Mouse (Mus musculus) kidney, postnatal 0 days (tissue): ENCODE data around the gene Rab27a. TPM values are rescaled to one million over a fixed set of nuclear protein-coding genes. Genes with fewer than 3 reads are reported as not detected.

Experiments used
- ATAC-seq: fragments of 200-750 bp; cut with Nextera tagmentation; replicated peaks from 2 replicates; pipeline ENCODE4 v1.8.0; 2017; ENCODE audit warnings: low read depth, moderate number of reproducible peaks, moderate TSS enrichment, moderate library complexity; ENCODE audit not compliant: low FRiP score
- DNase-seq: peaks from one replicate; pipeline ENCODE4 v3.0.0-alpha.2; 2016; ENCODE audit warnings: low spot score
- H3K27ac ChIP-seq: fragments of 300-500 bp; sonication (generic); 2 replicates; pipeline ENCODE4 v1.5.1; 2014; ENCODE audit warnings: mild to moderate bottlenecking
- H3K27me3 ChIP-seq: fragments of 300-500 bp; sonication (generic); 2 replicates; pipeline ENCODE4 v1.6.1; 2014; ENCODE audit warnings: low read length, mixed read lengths; ENCODE audit not compliant: insufficient read depth
- H3K36me3 ChIP-seq: fragments of 300-500 bp; sonication (generic); 2 replicates; pipeline ENCODE4 v1.6.1; 2014; ENCODE audit warnings: low read length, mixed read lengths; ENCODE audit not compliant: insufficient read depth
- H3K4me1 ChIP-seq: fragments of 300-500 bp; sonication (generic); replicated peaks from 2 replicates; pipeline ENCODE4 v1.6.1; 2014; ENCODE audit warnings: antibody characterized with exemption, low read length, mixed read lengths; ENCODE audit not compliant: insufficient read depth
- H3K4me2 ChIP-seq: fragments of 300-500 bp; sonication (generic); 2 replicates; pipeline ENCODE4 v1.6.1; 2014; ENCODE audit warnings: mild to moderate bottlenecking, low read length, moderate library complexity, mixed read lengths
- H3K4me3 ChIP-seq: fragments of 300-500 bp; sonication (generic); replicated peaks from 2 replicates; pipeline ENCODE4 v1.5.1; 2014; ENCODE audit warnings: low read depth, low read length
- H3K9ac ChIP-seq: fragments of 300-500 bp; sonication (generic); 2 replicates; pipeline ENCODE4 v1.6.1; 2014; ENCODE audit warnings: low read depth, low read length
- H3K9me3 ChIP-seq: fragments of 300-500 bp; sonication (generic); replicated peaks from 2 replicates; pipeline ENCODE4 v1.6.1; 2016; ENCODE audit warnings: low read length, inconsistent platforms, mixed read lengths
- CTCF ChIP-seq: IDR thresholded peaks from 2 replicates; pipeline ENCODE4 v1.5.1; 2016; ENCODE audit warnings: antibody characterized with exemption, low read depth, mild to moderate bottlenecking, moderate library complexity
- WGBS: fragments of 180-500 bp; shearing (Covaris S2); extraction: QIAGEN DNeasy Blood & Tissue Kit; methylation state at CpG from one replicate; pipeline ENCODE4 v1.1.7; 2014; 5-methylcytosine and 5-hydroxymethylcytosine counted together
- polyA plus RNA-seq: library from polyadenylated mRNA; unstranded; fragments of >200 nt; fragmentation: Nextera tagmentation; extraction: Ambion mirVana; gene quantifications from 2 replicates; pipeline ENCODE4 v1.2.1, GENCODE M21; 2015

The Rab27a gene
- polyA plus RNA-seq, 1 experiment from 2014 or later: 8.9 TPM

- Histone ChIP-seq H3K27me3 (no peaks in the 10 kb centered on the region), H3K36me3 (no peaks in the 10 kb centered on the region), H3K9ac (no peak overlapping the region), H3K27ac (no peak overlapping the region), H3K4me2 (no peak overlapping the region), H3K4me1 (no peaks in the 10 kb centered on the region), H3K9me3 (no peaks in the 10 kb centered on the region), H3K4me3 (no peak overlapping the region)
- ATAC-seq (no peak; the same call in 1 of the 2 replicates), DNase-seq (peak; percentile 46)
- 29% methylated on average over 17 of the region's 17 CpGs for WGBS
- no peak for TF ChIP-seq CTCF
Measured at GRCm38 (mm10) chr9:73094580-73094979, 49.9 kb downstream of the Rab27a start.

- no peaks in the 10 kb centered on the region for H3K36me3 ChIP-seq
- ATAC-seq (no peak), DNase-seq (no peak)
- H3K4me2 ChIP-seq: no peak overlapping the region
- H3K27ac ChIP-seq: no peak overlapping the region
- no peak overlapping the region for H3K9ac ChIP-seq
- H3K9me3 ChIP-seq: no peaks in the 10 kb centered on the region
- H3K4me1 ChIP-seq: no peaks in the 10 kb centered on the region
- H3K27me3 ChIP-seq: no peaks in the 10 kb centered on the region
- TF ChIP-seq CTCF: no peak
- no peak overlapping the region for H3K4me3 ChIP-seq
- 84% methylated on average over 2 of the region's 2 CpGs for WGBS
Measured at GRCm38 (mm10) chr9:73097898-73098297, 53.2 kb downstream of the Rab27a start.

- no peak for TF ChIP-seq CTCF
Measured at GRCm38 (mm10) chr9:73101536-73101935, 56.9 kb downstream of the Rab27a start, which contains the start of gene Khdc3. TSS of gene Khdc3 (plus strand) at chr9:73101836.

GRCm38 (mm10) chr9:73102181-73102580 lies 57.5 kb downstream of the Rab27a start, which contains the start of gene Gm20509:
TSS of gene Gm20509 (plus strand) at chr9:73102470.
- TF ChIP-seq CTCF: no peak
- H3K27ac ChIP-seq: no peak within 1 kb of the TSS
- WGBS: 93% methylated on average over 4 of the region's 4 CpGs
- H3K4me2 ChIP-seq: peak within 1 kb of the TSS; percentile 63
- DNase-seq: no peak
- no peaks in the 10 kb centered on the region for H3K9me3 ChIP-seq
- H3K9ac ChIP-seq: peak within 1 kb of the TSS; percentile 54
- peak within 1 kb of the TSS; percentile 31 for H3K4me3 ChIP-seq
- no peaks in the 10 kb centered on the region for H3K4me1 ChIP-seq
- H3K36me3 ChIP-seq: no peaks in the 10 kb centered on the region
- H3K27me3 ChIP-seq: no peaks in the 10 kb centered on the region
- no peak for ATAC-seq

More at GRCm38 (mm10) chr9:73101536-73101935, 56.9 kb downstream of the Rab27a start, which contains the start of gene Khdc3:
- Histone ChIP-seq H3K9ac (no peak within 1 kb of the TSS), H3K4me1 (no peaks in the 10 kb centered on the region), H3K4me3 (no peak within 1 kb of the TSS), H3K27ac (no peak within 1 kb of the TSS), H3K36me3 (no peaks in the 10 kb centered on the region), H3K4me2 (no peak within 1 kb of the TSS), H3K27me3 (no peaks in the 10 kb centered on the region), H3K9me3 (no peaks in the 10 kb centered on the region)
- WGBS: 86% methylated on average over 5 of the region's 5 CpGs
- ATAC-seq (no peak), DNase-seq (no peak)

- Histone ChIP-seq H3K27me3 (no peaks in the 10 kb centered on the region), H3K27ac (no peak overlapping the region), H3K4me2 (peak overlapping the region; percentile 63), H3K36me3 (no peaks in the 10 kb centered on the region), H3K9me3 (no peaks in the 10 kb centered on the region), H3K9ac (peak overlapping the region; percentile 54), H3K4me3 (peak overlapping the region; percentile 31), H3K4me1 (no peaks in the 10 kb centered on the region)
- peak; percentile 23 for DNase-seq
- 5% methylated on average over 60 of the region's 60 CpGs for WGBS
- TF ChIP-seq CTCF: no peak
- peak; percentile 74 for ATAC-seq
Measured at GRCm38 (mm10) chr9:73103159-73103879, 58.7 kb downstream of the Rab27a start.

GRCm38 (mm10) chr9:73103880-73104198 lies 59.2 kb downstream of the Rab27a start:
- no peak overlapping the region for H3K27ac ChIP-seq
- WGBS: 45% methylated on average over 5 of the region's 5 CpGs
- DNase-seq (no peak), ATAC-seq (no peak; the same call in 1 of the 2 replicates)
- H3K9me3 ChIP-seq: no peaks in the 10 kb centered on the region
- no peaks in the 10 kb centered on the region for H3K27me3 ChIP-seq
- H3K9ac ChIP-seq: peak overlapping the region; percentile 54
- H3K4me2 ChIP-seq: peak overlapping the region; percentile 63
- peak overlapping the region; percentile 31 for H3K4me3 ChIP-seq
- no peaks in the 10 kb centered on the region for H3K4me1 ChIP-seq
- no peaks in the 10 kb centered on the region for H3K36me3 ChIP-seq
- TF ChIP-seq CTCF: no peak
